Mouse (Mus musculus): Measurements from ENCODE around the gene Dlg2.

GRCm38 (mm10) chr7:92463080-92463877, 1986.8 kb downstream of the Dlg2 start:
- TF ChIP-seq POLR2A (IDR thresholded peaks at IDR 0.05; ENCODE audit: borderline replicate concordance, insufficient read depth, low read length) (no peak), CTCF (IDR thresholded peaks at IDR 0.05; ENCODE audit: borderline replicate concordance, insufficient read depth, low read depth, low read length) (no peak)
